Mouse (Mus musculus) MEL (cell line): ENCODE data around the gene Pcnx3. TPM values are rescaled to one million over a fixed set of nuclear protein-coding genes. Genes with fewer than 3 reads are reported as not detected.

ENCODE experiments used
- DNase-seq: peaks from one replicate; pipeline ENCODE4 v3.0.0; 2011; ENCODE audit warnings: low read depth, low spot score
- H3K27ac ChIP-seq: 2 replicates; pipeline ENCODE4 v1.5.1; 2012; ENCODE audit warnings: low read depth, mild to moderate bottlenecking, control low read depth, low read length, moderate library complexity; ENCODE audit not compliant: control insufficient read depth
- H3K27me3 ChIP-seq, 2 experiments: fragments of 150-350 bp in 1 of 2; sonication (generic) in 1 of 2; 2 replicates each; pipeline ENCODE4 v1.6.1; 2012; ENCODE audit warnings: low read length in 2 of 2, mild to moderate bottlenecking in 2 of 2, improper control_type of control experiment in 1 of 2, moderate library complexity in 1 of 2; ENCODE audit not compliant: insufficient read depth in 2 of 2, control insufficient read depth in 1 of 2
- H3K36me3 ChIP-seq, 2 experiments: 2 replicates each; pipeline ENCODE4 v1.6.1; 2012 to 2014; ENCODE audit warnings: low read length in 2 of 2, improper control_type of control experiment in 1 of 2, inconsistent platforms in 1 of 2, mild to moderate bottlenecking in 1 of 2; ENCODE audit not compliant: insufficient read depth in 2 of 2, control insufficient read depth in 1 of 2
- H3K4me1 ChIP-seq, 2 experiments: fragments of 150-350 bp in 1 of 2; sonication (generic) in 1 of 2; 2 replicates each; pipeline ENCODE4 v1.6.1; 2012; ENCODE audit warnings: low read length in 2 of 2, improper control_type of control experiment in 1 of 2, mild to moderate bottlenecking in 1 of 2; ENCODE audit not compliant: insufficient read depth in 2 of 2, control insufficient read depth in 1 of 2
- H3K4me3 ChIP-seq, 2 experiments: fragments of 150-350 bp in 1 of 2; sonication (generic) in 1 of 2; 2 replicates each; pipeline ENCODE4 v1.5.1; 2012; ENCODE audit warnings: low read depth in 2 of 2, low read length in 2 of 2, mild to moderate bottlenecking in 2 of 2, moderate library complexity in 2 of 2, control low read depth in 1 of 2, improper control_type of control experiment in 1 of 2; ENCODE audit not compliant: control insufficient read depth in 1 of 2, insufficient read depth in 1 of 2
- H3K79me2 ChIP-seq: 2 replicates; pipeline ENCODE4 v1.6.1; 2012; ENCODE audit warnings: mild to moderate bottlenecking, low read length, moderate library complexity; ENCODE audit not compliant: control insufficient read depth, poor library complexity, insufficient read depth
- H3K9ac ChIP-seq: 2 replicates; pipeline ENCODE4 v1.6.1; 2012; ENCODE audit warnings: low read depth, mild to moderate bottlenecking, control low read depth, low read length, moderate library complexity; ENCODE audit not compliant: control insufficient read depth, poor library complexity, severe bottlenecking
- H3K9me3 ChIP-seq: fragments of 150-350 bp; sonication (generic); replicated peaks from 2 replicates; pipeline ENCODE4 v1.6.1; 2012; ENCODE audit warnings: mild to moderate bottlenecking, low read length, improper control_type of control experiment, moderate library complexity; ENCODE audit not compliant: insufficient read depth
- BHLHE40 ChIP-seq: IDR thresholded peaks from 2 replicates; pipeline ENCODE4 v1.6.1; 2012; ENCODE audit warnings: low read depth, mild to moderate bottlenecking, inconsistent platforms, low read length, improper control_type of control experiment, borderline replicate concordance
- CHD1 ChIP-seq: IDR thresholded peaks from 2 replicates; pipeline ENCODE4 v1.6.1; 2012; ENCODE audit warnings: low read depth, mild to moderate bottlenecking, inconsistent platforms, low read length, improper control_type of control experiment
- CTCF ChIP-seq, 3 experiments: IDR thresholded peaks in 2 of 3; conservative IDR thresholded peaks in 1 of 3; 2 replicates each; pipeline ENCODE4 v1.5.1; 2011 to 2012; ENCODE audit warnings: low read length in 3 of 3, low read depth in 2 of 3, mild to moderate bottlenecking in 2 of 3, improper control_type of control experiment in 1 of 3, inconsistent platforms in 1 of 3, mixed read lengths in 1 of 3, moderate library complexity in 1 of 3; ENCODE audit not compliant: control insufficient read depth in 1 of 3, insufficient read depth in 1 of 3, poor library complexity in 1 of 3, severe bottlenecking in 1 of 3
- ELF1 ChIP-seq: IDR thresholded peaks from 2 replicates; pipeline ENCODE4 v1.6.1; 2014; ENCODE audit warnings: low read depth, mild to moderate bottlenecking, inconsistent platforms, low read length, improper control_type of control experiment, moderate library complexity
- ETS1 ChIP-seq: IDR thresholded peaks from 2 replicates; pipeline ENCODE4 v1.6.1; 2012; ENCODE audit warnings: low read depth, mild to moderate bottlenecking, inconsistent platforms, low read length, improper control_type of control experiment, moderate library complexity
- GATA1 ChIP-seq: IDR thresholded peaks from 2 replicates; pipeline ENCODE4 v1.6.1; 2011; ENCODE audit warnings: low read depth, low read length, improper control_type of control experiment
- HCFC1 ChIP-seq: IDR thresholded peaks from 2 replicates; pipeline ENCODE4 v1.6.1; 2012; ENCODE audit warnings: low read depth, mild to moderate bottlenecking, inconsistent platforms, low read length, improper control_type of control experiment, moderate library complexity
- KAT2A ChIP-seq: conservative IDR thresholded peaks from 2 replicates; pipeline ENCODE4 v1.6.1; 2012; ENCODE audit warnings: low read depth, low read length, improper control_type of control experiment, inconsistent platforms
- MAX ChIP-seq: IDR thresholded peaks from 2 replicates; pipeline ENCODE4 v1.6.1; 2011; ENCODE audit warnings: low read length, improper control_type of control experiment
- MAZ ChIP-seq: IDR thresholded peaks from 2 replicates; pipeline ENCODE4 v1.6.1; 2012; ENCODE audit warnings: low read depth, mild to moderate bottlenecking, inconsistent platforms, low read length, improper control_type of control experiment
- MEF2A ChIP-seq: IDR thresholded peaks from 2 replicates; pipeline ENCODE4 v1.6.1; 2014; ENCODE audit warnings: low read depth, mild to moderate bottlenecking, inconsistent platforms, low read length, improper control_type of control experiment; ENCODE audit not compliant: poor library complexity, insufficient replicate concordance, severe bottlenecking; ENCODE audit errors: extremely low read depth
- MXI1 ChIP-seq: IDR thresholded peaks from 2 replicates; pipeline ENCODE4 v1.6.1; 2011; ENCODE audit warnings: mild to moderate bottlenecking, low read depth, low read length, improper control_type of control experiment
- MYC ChIP-seq: IDR thresholded peaks from 2 replicates; pipeline ENCODE4 v1.6.1; 2011; ENCODE audit warnings: low read depth, mild to moderate bottlenecking, low read length, improper control_type of control experiment, moderate library complexity
- NELFE ChIP-seq: IDR thresholded peaks from 2 replicates; pipeline ENCODE4 v1.6.1; 2011; ENCODE audit warnings: low read depth, low read length, improper control_type of control experiment
- POLR2A ChIP-seq, 2 experiments: IDR thresholded peaks; 2 replicates each; pipeline ENCODE4 v1.6.1; 2011 to 2012; ENCODE audit warnings: low read length in 2 of 2, mild to moderate bottlenecking in 2 of 2, control low read depth in 1 of 2, improper control_type of control experiment in 1 of 2, low read depth in 1 of 2, moderate library complexity in 1 of 2; ENCODE audit not compliant: control insufficient read depth in 1 of 2, insufficient read depth in 1 of 2, poor library complexity in 1 of 2
- POLR2AphosphoS2 ChIP-seq: IDR thresholded peaks from 2 replicates; pipeline ENCODE4 v1.6.1; 2011; ENCODE audit warnings: low read length, improper control_type of control experiment
- RAD21 ChIP-seq: IDR thresholded peaks from 2 replicates; pipeline ENCODE4 v1.6.1; 2011; ENCODE audit warnings: mild to moderate bottlenecking, low read depth, low read length, improper control_type of control experiment
- RCOR1 ChIP-seq: IDR thresholded peaks from 2 replicates; pipeline ENCODE4 v1.6.1; 2012; ENCODE audit warnings: low read depth, mild to moderate bottlenecking, inconsistent platforms, low read length, improper control_type of control experiment
- SIN3A ChIP-seq: IDR thresholded peaks from 2 replicates; pipeline ENCODE4 v1.6.1; 2012; ENCODE audit warnings: low read length, improper control_type of control experiment, inconsistent platforms
- SMC3 ChIP-seq: IDR thresholded peaks from 2 replicates; pipeline ENCODE4 v1.6.1; 2011; ENCODE audit warnings: low read depth, low read length, improper control_type of control experiment
- TBP ChIP-seq: IDR thresholded peaks from 2 replicates; pipeline ENCODE4 v1.8.0; 2011; ENCODE audit warnings: low read depth, low read length, improper control_type of control experiment
- TCF12 ChIP-seq: IDR thresholded peaks from 2 replicates; pipeline ENCODE4 v1.6.1; 2014; ENCODE audit warnings: low read depth, mild to moderate bottlenecking, inconsistent platforms, low read length, improper control_type of control experiment, moderate library complexity
- UBTF ChIP-seq: IDR thresholded peaks from 2 replicates; pipeline ENCODE4 v1.6.1; 2012; ENCODE audit warnings: low read depth, mild to moderate bottlenecking, inconsistent platforms, low read length, improper control_type of control experiment, moderate library complexity, borderline replicate concordance; ENCODE audit not compliant: insufficient read depth
- USF2 ChIP-seq, 2 experiments: IDR thresholded peaks; 2 replicates each; pipeline ENCODE4 v1.6.1; 2011 to 2012; ENCODE audit warnings: improper control_type of control experiment in 2 of 2, low read length in 2 of 2, borderline replicate concordance in 1 of 2, inconsistent platforms in 1 of 2, low read depth in 1 of 2, mild to moderate bottlenecking in 1 of 2; ENCODE audit not compliant: insufficient read depth in 1 of 2
- ZC3H11A ChIP-seq: IDR thresholded peaks from 2 replicates; pipeline ENCODE4 v1.6.1; 2012; ENCODE audit warnings: low read depth, mild to moderate bottlenecking, inconsistent platforms, low read length, improper control_type of control experiment
- ZKSCAN1 ChIP-seq: IDR thresholded peaks from 2 replicates; pipeline ENCODE4 v1.6.1; 2012; ENCODE audit warnings: low read depth, mild to moderate bottlenecking, inconsistent platforms, low read length, improper control_type of control experiment, moderate library complexity
- polyA plus RNA-seq, 2 experiments: library from polyadenylated mRNA; stranded (reverse) in 1 of 2; unstranded in 1 of 2; fragments of >175 nt in 1 of 2; fragments of >200 nt in 1 of 2; gene quantifications; 2 replicates each; pipeline versions ENCODE4 v1.2.1 to v1.2.4; 2012; ENCODE audit warnings: low replicate concordance in 2 of 2, low read depth in 1 of 2; ENCODE audit not compliant: insufficient read length in 2 of 2, insufficient read depth in 1 of 2, missing spikeins in 1 of 2
- total RNA-seq: library from RNA; depleted of rRNA; stranded (reverse); fragments of 300-350 nt; gene quantifications from 2 replicates; pipeline ENCODE4 v1.2.3, GENCODE M21; 2012

Pcnx3 gene
- total and polyA plus RNA-seq, 3 experiments: 25.3 to 76.4 TPM; not detected in 1

- no peak for TF ChIP-seq CTCF (IDR thresholded peaks at IDR 0.05 in 2 of 3, conservative IDR thresholded peaks at IDR 0.05 in 1 of 3; ENCODE audit: control insufficient read depth in 1 of 3, insufficient read depth in 1 of 3, low read depth in 2 of 3, low read length in 3 of 3, poor library complexity in 1 of 3, severe bottlenecking in 1 of 3)
- TF ChIP-seq HCFC1: peak; percentile 54; the same call in 1 of the 2 replicates
- no peak for TF ChIP-seq CHD1
These were observed 37.2 kb upstream of the Pcnx3 start, which contains the start of gene Ehbp1l1 (continued) for GRCm38 (mm10) chr19:5725767-5726515.

- DNase-seq: peak; percentile 80
- Histone ChIP-seq H3K36me3 (peaks cover 5 to 31% of the 10 kb centered on the region in 2 experiments), H3K4me1 (peaks cover 3 to 43% of the 10 kb centered on the region in 2 experiments; a peak in 3 of 4 replicates), H3K4me3 (peak overlapping the region; percentile 70 to 93), H3K27me3 (no peaks in the 10 kb centered on the region), H3K9me3 (no peaks in the 10 kb centered on the region), H3K27ac (peak overlapping the region; percentile 95), H3K79me2 (peaks cover 43% of the 10 kb centered on the region), H3K9ac (peak overlapping the region; percentile 93)
- TF ChIP-seq ETS1 (no peak; the same call in 1 of the 2 replicates), POLR2A (IDR thresholded peaks at IDR 0.05; ENCODE audit: control insufficient read depth in 1 of 2, insufficient read depth in 1 of 2, low read depth in 1 of 2, low read length in 2 of 2, poor library complexity in 1 of 2) (0 out of 4 replicates have a peak, but pooled peaks of 1 of the 2 experiments have one; percentile 35), NELFE (peak; percentile 43; the same call in 1 of the 2 replicates), RAD21 (no peak), ELF1 (0 out of 2 replicates have a peak, but pooled peaks have one; percentile 16), SMC3 (no peak), ZC3H11A (no peak; the same call in 1 of the 2 replicates), SIN3A (peak; percentile 88), HCFC1 (peak; percentile 50), MYC (0 out of 2 replicates have a peak, but pooled peaks have one; percentile 44), MEF2A (no peak), RCOR1 (no peak), ZKSCAN1 (0 out of 2 replicates have a peak, but pooled peaks have one; percentile 23), GATA1 (no peak), MAZ (0 out of 2 replicates have a peak, but pooled peaks have one; percentile 32), BHLHE40 (0 out of 2 replicates have a peak, but pooled peaks have one; percentile 18), KAT2A (0 out of 2 replicates have a peak, but pooled peaks have one; percentile 17), CTCF (IDR thresholded peaks at IDR 0.05 in 2 of 3, conservative IDR thresholded peaks at IDR 0.05 in 1 of 3; ENCODE audit: control insufficient read depth in 1 of 3, insufficient read depth in 1 of 3, low read depth in 2 of 3, low read length in 3 of 3, poor library complexity in 1 of 3, severe bottlenecking in 1 of 3) (no peak), UBTF (no peak), TCF12 (0 out of 2 replicates have a peak, but pooled peaks have one; percentile 23), MXI1 (peak; percentile 65), USF2 (IDR thresholded peaks at IDR 0.05; ENCODE audit: borderline replicate concordance in 1 of 2, insufficient read depth in 1 of 2, low read depth in 1 of 2, low read length in 2 of 2) (no peak), TBP (0 out of 2 replicates have a peak, but pooled peaks have one; percentile 22), POLR2AphosphoS2 (peak; percentile 13; the same call in 1 of the 2 replicates), MAX (peak; percentile 76)
These were observed 36.5 kb upstream of the Pcnx3 start for GRCm38 (mm10) chr19:5725029-5725707.
